Mouse (Mus musculus) NIH3T3 (cell line): ENCODE results near the gene Nrp1.
A peak's percentile ranks its signal among the peaks of the same experiment; 100 is the strongest.

Experiments
- DNase-seq: peaks from one replicate; pipeline ENCODE4 v3.0.0-alpha.2; 2012; ENCODE audit warnings: low read depth

The Nrp1 gene

DNA sequence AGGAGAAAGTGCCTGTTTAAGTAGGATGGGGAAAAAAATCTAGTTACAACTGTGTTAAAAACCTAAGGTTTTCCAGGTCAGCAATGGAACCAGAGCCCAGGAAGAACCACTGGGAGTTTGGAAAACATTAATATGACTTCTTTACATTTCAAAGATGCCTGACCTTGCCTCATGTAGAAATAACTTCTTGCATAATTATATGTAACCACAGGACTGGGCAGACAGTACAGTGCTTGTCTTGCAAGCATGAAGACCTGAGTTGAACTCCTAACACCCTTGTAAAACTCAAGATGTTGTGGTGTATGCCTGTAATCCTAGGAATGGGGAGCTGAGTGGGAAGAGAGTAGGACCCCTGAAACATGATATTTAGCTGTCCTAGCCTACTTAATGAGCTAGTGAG is 61.6 kb downstream of the Nrp1 start:
- peak; percentile 55 for DNase-seq

DNA sequence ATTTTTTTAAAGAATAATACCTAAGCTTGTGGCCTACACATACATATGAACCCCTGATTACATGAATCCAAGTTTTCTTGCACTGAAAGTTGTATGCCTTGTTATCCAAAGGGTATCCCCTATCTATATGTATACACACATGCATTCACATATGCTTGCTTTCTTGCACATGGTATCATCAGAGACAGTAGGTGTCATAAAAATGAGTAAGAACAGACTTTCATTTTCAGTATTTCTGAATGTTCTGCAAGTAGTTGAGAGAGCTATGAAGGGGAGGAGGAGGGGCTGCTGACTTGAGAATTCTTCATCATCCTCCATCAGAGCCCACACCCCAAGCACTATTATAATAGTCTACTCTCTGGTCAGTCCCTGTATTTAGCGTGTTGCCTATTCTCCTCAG is 62.0 kb downstream of the Nrp1 start:
- no peak for DNase-seq

- DNase-seq: peak; percentile 43
Observed at GRCm38 (mm10) chr8:128423813-128424212, 65.4 kb downstream of the Nrp1 start.

- DNase-seq: peak; percentile 23
Observed at GRCm38 (mm10) chr8:128424626-128425333, 66.4 kb downstream of the Nrp1 start.

GRCm38 (mm10) chr8:128427071-128427470 is 68.7 kb downstream of the Nrp1 start:
- DNase-seq: no peak

DNA sequence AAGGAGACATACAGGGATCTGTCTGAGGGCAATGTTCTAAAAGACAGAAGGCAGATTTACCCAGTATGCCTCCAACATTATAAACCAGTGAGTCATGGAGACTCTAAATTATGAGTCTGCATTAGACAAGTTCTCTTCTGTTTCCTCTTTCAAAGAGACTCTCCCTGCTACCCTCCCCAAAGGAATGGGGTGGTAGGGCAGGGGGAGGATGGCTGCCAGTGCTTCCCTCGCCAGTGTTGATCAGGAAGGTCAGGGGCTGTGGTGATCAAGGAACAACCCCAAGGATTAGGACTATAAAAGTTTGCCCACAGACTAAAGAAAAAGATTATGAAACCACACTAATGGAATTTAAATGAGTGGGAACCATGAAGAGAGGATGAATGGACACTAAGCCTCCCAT is 70.6 kb downstream of the Nrp1 start:
- peak; percentile 33 for DNase-seq

DNA sequence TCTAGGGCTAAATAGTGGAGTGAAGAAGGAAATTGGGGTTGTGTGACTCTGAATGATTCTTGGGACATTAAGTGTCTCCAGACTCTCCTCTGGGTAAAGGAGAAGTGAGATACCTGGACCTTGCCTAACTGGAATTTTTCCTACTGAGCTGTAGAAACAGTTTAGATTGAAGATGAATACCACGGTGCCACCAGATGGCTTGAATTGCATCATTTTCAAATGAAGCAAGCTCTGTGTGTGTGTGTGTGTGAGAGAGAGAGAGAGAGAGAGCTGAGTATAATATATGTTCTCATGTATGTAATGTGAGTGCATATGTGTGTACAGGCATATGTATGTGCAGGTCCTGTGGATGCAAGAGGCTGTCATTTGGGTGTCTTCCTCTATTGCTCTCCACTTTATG is 72.7 kb downstream of the Nrp1 start:
- DNase-seq: no peak

DNA sequence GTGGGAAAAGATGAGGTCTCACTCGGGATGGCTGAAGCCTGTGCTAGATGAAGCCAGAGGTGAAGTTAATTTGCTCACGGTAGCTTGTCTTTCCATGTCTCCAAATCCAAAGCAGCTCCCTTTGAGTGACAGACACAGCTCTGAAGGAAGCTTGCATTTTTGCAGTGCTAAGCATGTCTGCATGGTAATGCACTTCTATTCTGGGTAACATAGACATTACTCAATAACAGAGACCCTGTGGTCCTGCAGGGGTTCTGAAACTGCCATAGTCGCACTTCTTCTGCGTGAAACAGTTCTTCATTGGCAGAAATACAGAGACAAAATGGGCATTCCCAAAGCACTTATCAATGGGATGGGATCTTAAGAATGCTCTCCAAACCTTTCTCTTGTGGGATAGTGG is 77.3 kb downstream of the Nrp1 start:
- DNase-seq: no peak

- DNase-seq: no peak
Observed at GRCm38 (mm10) chr8:128437156-128437825, 78.9 kb downstream of the Nrp1 start.

- DNase-seq: no peak
Observed at GRCm38 (mm10) chr8:128441407-128441806, 83.0 kb downstream of the Nrp1 start.

DNA sequence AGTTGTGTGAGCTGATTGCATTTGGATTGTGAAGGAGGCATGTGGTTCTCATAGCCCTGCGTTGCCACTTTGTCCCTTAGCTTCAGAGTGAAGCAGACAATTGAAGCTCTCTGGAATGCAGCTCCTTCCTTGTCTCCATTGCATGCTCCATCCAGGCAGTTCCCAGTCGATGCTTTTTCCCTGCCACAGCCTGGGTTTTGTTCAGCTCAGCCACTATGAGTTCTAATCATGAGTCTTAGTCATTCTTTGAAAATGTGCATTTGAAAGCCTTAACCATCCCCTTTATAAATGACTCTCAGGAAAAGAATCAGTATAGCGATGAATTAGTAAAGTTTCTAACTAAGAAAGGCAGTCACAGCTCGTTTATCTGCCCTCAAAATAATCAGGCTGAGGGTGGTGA is 87.2 kb downstream of the Nrp1 start:
- peak; percentile 21 for DNase-seq

DNA sequence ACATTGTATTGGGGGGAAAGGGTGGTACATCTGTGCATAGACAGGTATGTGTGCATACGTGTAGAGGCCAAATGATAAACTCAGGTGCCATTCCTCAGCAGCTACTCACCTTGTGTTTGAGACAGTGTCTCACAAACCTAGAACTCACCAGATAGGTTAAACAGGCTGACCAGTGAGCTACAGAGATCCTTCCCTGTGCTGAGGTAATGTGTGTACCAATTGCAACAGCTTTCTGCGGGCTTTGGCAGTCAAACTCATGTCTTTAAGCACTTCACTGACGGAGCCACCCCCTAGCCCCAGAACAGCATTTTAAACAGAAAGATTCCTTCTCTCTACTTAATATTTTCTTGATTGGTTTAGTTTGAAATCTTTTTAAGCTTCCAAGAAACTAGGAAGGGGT is 88.2 kb downstream of the Nrp1 start:
- DNase-seq: no peak

DNA sequence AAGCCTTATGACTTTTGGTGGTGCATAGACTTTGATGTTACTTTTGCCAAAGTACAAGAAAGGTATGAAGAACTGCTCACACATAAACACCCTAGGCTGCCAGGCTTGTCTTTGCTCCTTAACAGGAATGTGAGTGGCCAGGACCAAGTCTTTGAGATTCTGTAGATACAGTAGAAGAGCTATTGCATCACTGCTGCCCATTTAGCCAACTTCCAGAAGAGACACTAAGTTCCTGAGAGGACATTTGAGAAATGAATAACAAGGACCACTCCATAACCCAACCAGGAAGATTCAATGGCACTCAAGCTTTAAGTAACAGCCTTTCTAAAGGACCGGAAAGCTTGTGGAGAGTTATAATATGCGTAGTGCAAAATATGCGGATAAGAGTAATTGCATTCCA is 88.9 kb downstream of the Nrp1 start:
- DNase-seq: no peak

DNA sequence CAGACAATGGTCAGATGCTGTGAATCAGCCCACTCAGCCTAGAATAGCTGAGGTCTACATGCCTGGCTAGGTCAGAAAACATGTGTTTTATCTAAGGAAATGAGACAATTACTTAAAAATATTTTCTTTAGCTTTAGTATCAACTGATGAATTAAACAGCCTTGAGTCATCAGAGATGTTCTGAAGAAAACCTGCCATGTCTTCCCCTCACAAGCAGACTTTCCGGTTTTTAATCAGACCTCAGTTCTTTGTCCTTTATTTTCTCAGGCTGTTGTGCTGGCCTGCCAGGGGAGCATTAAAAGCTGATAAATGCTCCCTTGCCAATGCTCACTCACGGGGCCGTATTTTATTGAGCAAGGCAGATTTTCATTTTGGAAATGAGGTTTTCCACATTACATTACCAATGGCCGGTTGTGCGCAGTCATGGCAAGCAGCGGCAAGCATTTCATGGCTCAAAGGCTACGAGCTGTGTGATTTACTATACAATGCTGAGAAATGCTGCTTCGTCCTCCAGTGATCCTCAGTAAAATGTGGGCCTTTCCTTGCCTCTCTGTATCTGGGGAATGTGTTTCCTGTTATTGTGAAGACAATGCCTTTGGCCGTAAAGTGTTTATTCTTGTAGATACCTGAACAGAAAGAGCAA is 92.1 kb downstream of the Nrp1 start:
- DNase-seq: no peak

- no peak for DNase-seq
Observed at GRCm38 (mm10) chr8:128451121-128451520, 92.7 kb downstream of the Nrp1 start.

- DNase-seq: no peak
Observed at GRCm38 (mm10) chr8:128453471-128453870, 95.1 kb downstream of the Nrp1 start.

- no peak for DNase-seq
Observed at GRCm38 (mm10) chr8:128454026-128454425, 95.6 kb downstream of the Nrp1 start.

GRCm38 (mm10) chr8:128457277-128457676 is 98.9 kb downstream of the Nrp1 start:
- DNase-seq: no peak

DNA sequence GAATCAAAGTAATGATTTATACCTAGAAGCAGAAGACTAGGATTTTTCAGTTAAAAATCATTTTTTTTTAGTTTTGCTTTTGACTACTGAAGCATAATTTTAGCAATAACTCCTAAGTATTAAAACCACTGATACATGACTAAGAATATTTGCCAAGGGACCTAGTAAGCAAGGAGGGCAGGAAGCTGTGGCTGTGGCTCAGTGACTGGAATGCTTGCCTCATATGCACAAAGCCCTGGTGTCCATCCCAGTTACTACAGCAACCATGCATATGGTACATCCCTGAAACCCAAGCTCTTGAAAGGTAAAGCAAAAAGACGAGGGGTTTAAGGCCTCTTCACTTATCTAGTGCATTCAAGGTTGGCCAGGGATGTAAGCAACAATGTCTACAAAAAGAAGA is 101.3 kb downstream of the Nrp1 start:
- DNase-seq: no peak

- no peak for DNase-seq
Observed at GRCm38 (mm10) chr8:128461716-128462115, 103.3 kb downstream of the Nrp1 start.

GRCm38 (mm10) chr8:128463162-128463561 is 104.8 kb downstream of the Nrp1 start:
- no peak for DNase-seq

GRCm38 (mm10) chr8:128464056-128464623 is 105.7 kb downstream of the Nrp1 start:
- DNase-seq: no peak

DNA sequence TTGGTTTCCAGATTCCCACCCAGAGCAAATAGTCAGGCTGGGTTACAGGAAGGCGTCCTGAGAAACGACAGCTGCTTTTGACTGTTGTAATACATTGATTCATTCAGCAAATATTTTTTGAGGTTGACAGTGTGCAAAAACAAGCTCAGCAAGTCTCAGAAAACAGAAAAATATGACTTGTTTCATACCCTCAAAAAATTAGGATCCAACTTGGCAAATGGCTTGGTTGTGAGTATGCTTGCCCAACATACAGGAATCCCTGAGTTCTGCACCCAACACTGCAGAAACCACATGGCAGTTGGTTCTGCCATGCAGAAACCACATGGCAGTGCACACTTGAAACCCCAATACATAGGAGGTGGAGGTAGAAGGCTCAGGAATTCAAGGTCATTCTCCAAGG is 107.1 kb downstream of the Nrp1 start:
- DNase-seq: peak; percentile 49
